Mouse (Mus musculus) adrenal gland, adult 18-20 months (tissue): ENCODE measurements at regions not wholly inside any gene's neighbourhood (a gene's known extent, or its start where the extent isn't known, plus 50 kb on each side); places are given as distances from the start of the nearest gene placed in this dataset.

Experiments used
- DNase-seq, 2 experiments: peaks; one replicate each; pipeline ENCODE4 v3.0.0; 2021 to 2022; ENCODE audit warnings: low spot score in 2 of 2

GRCm38 (mm10) chr2:124718985-124719384 is 348.9 kb upstream of the Slc24a5 start:
- DNase-seq, result no peak

- DNase-seq, result no peak
Measured at GRCm38 (mm10) chr2:124719820-124720478, 348.0 kb upstream of the Slc24a5 start.

- DNase-seq, result no peak
Measured at GRCm38 (mm10) chr2:124720593-124721445, 347.1 kb upstream of the Slc24a5 start.

- no peak for DNase-seq
Measured at GRCm38 (mm10) chr2:124724171-124724570, 343.8 kb upstream of the Slc24a5 start.

- DNase-seq, result no peak
Measured at GRCm38 (mm10) chr2:124724827-124725480, 343.0 kb upstream of the Slc24a5 start.

- DNase-seq, result no peak
Measured at GRCm38 (mm10) chr2:124727979-124728378, 339.9 kb upstream of the Slc24a5 start.

GRCm38 (mm10) chr2:124732593-124732992 is 335.3 kb upstream of the Slc24a5 start:
- DNase-seq, result no peak

GRCm38 (mm10) chr2:124740848-124741247 is 327.1 kb upstream of the Slc24a5 start:
- no peak for DNase-seq

GRCm38 (mm10) chr2:124742964-124743363 is 325.0 kb upstream of the Slc24a5 start:
- DNase-seq, result no peak

GRCm38 (mm10) chr2:124745045-124745444 is 322.9 kb upstream of the Slc24a5 start:
- no peak for DNase-seq

GRCm38 (mm10) chr2:124747119-124747518 is 320.8 kb upstream of the Slc24a5 start:
- DNase-seq, result no peak

GRCm38 (mm10) chr2:124747627-124748026 is 320.3 kb upstream of the Slc24a5 start:
- DNase-seq, result no peak

GRCm38 (mm10) chr2:124751832-124752231 is 316.1 kb upstream of the Slc24a5 start:
- no peak for DNase-seq

- no peak for DNase-seq
Measured at GRCm38 (mm10) chr2:124753717-124754116, 314.2 kb upstream of the Slc24a5 start.

- DNase-seq, result no peak
Measured at GRCm38 (mm10) chr2:124755244-124755643, 312.7 kb upstream of the Slc24a5 start.

GRCm38 (mm10) chr2:124758992-124759391 is 308.9 kb upstream of the Slc24a5 start:
- no peak for DNase-seq

- no peak for DNase-seq
Measured at GRCm38 (mm10) chr2:124763650-124764049, 304.3 kb upstream of the Slc24a5 start.

GRCm38 (mm10) chr2:124764186-124764910 is 303.6 kb upstream of the Slc24a5 start:
- no peak for DNase-seq

GRCm38 (mm10) chr2:124769267-124769967 is 298.5 kb upstream of the Slc24a5 start:
- no peak for DNase-seq

- DNase-seq, result no peak
Measured at GRCm38 (mm10) chr2:124770028-124770427, 297.9 kb upstream of the Slc24a5 start.
